Mouse (Mus musculus): ENCODE data around the gene Vmn2r5. TPM values are rescaled to one million over a fixed set of nuclear protein-coding genes. Genes with fewer than 3 reads are reported as not detected.
"Not testable (repeated sequence)": the region's sequence is repeated elsewhere in the genome, so short reads cannot be mapped to it uniquely, and the experiment has no call there.

Gene Vmn2r5
- not detected in 2 replicates for polyA plus RNA-seq (2015; fragmentation: Nextera tagmentation; extraction: Ambion mirVana)

GRCm38 (mm10) chr3:64509742-64510141 lies at the start of gene Vmn2r5:
Gene Vmn2r5, minus strand, starts transcription at chr3:64509842.
- ATAC-seq (ENCODE audit: low FRiP score, low TSS enrichment); H3K4me2 ChIP-seq (replicated peaks; ENCODE audit: low read depth, low read length); H3K4me1 ChIP-seq (ENCODE audit: insufficient read depth, low read length); H3K4me3 ChIP-seq (ENCODE audit: low read length); H3K9ac ChIP-seq (replicated peaks; ENCODE audit: low read length); H3K36me3 ChIP-seq (ENCODE audit: insufficient read depth, low read length); H3K27ac ChIP-seq (ENCODE audit: low read length); H3K27me3 ChIP-seq (ENCODE audit: insufficient read depth, low read length); H3K9me3 ChIP-seq (ENCODE audit: low read length): not testable (repeated sequence)
- no CpG with 5 or more reads among the region's 2 CpGs for WGBS

GRCm38 (mm10) chr3:64523585-64523984 lies 13.9 kb upstream of the Vmn2r5 start:
- not testable (repeated sequence) for H3K27me3 ChIP-seq (ENCODE audit: insufficient read depth, low read length); H3K9ac ChIP-seq (replicated peaks; ENCODE audit: low read length); H3K36me3 ChIP-seq (ENCODE audit: insufficient read depth, low read length); H3K27ac ChIP-seq (ENCODE audit: low read length); ATAC-seq (ENCODE audit: low FRiP score, low TSS enrichment); H3K4me3 ChIP-seq (ENCODE audit: low read length); H3K9me3 ChIP-seq (ENCODE audit: low read length); H3K4me1 ChIP-seq (ENCODE audit: insufficient read depth, low read length); H3K4me2 ChIP-seq (replicated peaks; ENCODE audit: low read depth, low read length)
- 73% methylated on average over 1 of the region's 1 CpGs for WGBS

Other genes starting within 250 kb of the Vmn2r5 start
- not detected in 2 replicates for gene Vmn2r3, start 220.1 kb downstream of the Vmn2r5 start, polyA plus RNA-seq (2015; fragmentation: Nextera tagmentation; extraction: Ambion mirVana)
- gene Vmn2r4, start 94.5 kb downstream of the Vmn2r5 start, polyA plus RNA-seq (2015; fragmentation: Nextera tagmentation; extraction: Ambion mirVana), result not detected in 2 replicates
- gene Vmn2r6, start 56.0 kb upstream of the Vmn2r5 start, polyA plus RNA-seq (2015; fragmentation: Nextera tagmentation; extraction: Ambion mirVana), result not detected in 2 replicates

Measured in kidney, embryonic 16.5 days (tissue).